Mouse (Mus musculus) 3T3-L1 (cell line): ENCODE measurements around the gene Csnk2a1.
"Not testable (repeated sequence)": the region's sequence is repeated elsewhere in the genome, so short reads cannot be mapped to it uniquely, and the experiment has no call there.

Experiments used
- DNase-seq: peaks from one replicate; pipeline ENCODE4 v3.0.0-alpha.2; 2015; ENCODE audit warnings: low read depth, low spot score

Csnk2a1 gene

DNA sequence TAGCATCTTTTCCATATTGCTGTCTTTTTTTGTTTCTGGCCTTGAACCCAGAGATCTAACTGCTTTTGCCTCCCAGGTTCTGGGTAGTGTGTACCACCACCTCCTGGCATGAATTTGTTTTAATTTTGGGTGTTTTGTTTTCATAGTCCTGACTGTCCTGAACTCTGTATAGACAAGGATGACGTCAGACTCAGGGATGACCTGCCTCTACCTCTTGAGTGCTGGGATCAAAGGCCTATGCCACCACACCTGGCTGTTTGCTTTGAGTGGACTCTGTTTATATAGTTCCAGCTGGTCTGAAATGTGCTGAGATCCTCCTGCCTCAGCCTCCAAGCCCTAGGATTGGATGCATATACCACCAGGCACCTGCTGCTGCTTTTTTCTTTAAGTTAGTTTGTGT, 11.3 kb downstream of the Csnk2a1 start:
- DNase-seq = no peak

DNA sequence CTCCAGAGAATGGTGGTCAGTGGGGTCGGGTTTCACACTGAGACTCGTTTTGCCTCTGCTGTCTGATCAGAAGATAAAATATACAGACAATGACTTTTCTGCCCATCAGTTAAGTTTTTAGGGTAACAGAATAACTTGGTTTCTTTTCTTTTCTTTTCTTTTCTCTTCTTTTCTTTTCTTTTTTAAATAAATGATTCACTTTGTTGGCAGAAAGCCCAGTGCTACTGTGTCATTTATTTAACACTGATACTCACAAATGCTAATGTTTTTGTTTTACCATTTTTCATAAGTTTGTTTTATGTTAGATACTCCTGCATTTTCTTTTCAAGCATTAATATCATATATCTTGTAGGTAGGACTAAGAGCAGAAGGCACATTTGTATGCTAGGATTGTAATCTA, 13.9 kb downstream of the Csnk2a1 start:
- peak; percentile 67 for DNase-seq

DNA sequence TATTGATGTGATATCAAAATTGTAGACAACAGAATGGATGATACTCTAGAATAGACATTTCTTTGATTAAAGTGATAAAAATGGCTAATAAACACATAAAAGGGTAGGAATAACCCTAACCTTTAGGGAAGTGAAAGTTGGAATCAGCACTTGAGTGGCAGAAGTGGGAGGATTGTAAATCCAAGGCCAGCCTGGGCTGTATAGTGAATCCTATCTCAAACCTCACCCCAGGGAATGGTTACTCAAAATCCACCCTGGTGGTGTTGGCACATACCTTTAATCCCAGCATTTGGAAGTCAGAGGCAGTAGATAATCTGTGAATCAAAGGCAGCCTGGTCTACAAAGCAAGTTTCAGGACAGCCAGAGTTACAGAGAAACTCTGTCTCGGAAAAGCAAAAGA, 20.6 kb downstream of the Csnk2a1 start:
- no peak for DNase-seq

DNA sequence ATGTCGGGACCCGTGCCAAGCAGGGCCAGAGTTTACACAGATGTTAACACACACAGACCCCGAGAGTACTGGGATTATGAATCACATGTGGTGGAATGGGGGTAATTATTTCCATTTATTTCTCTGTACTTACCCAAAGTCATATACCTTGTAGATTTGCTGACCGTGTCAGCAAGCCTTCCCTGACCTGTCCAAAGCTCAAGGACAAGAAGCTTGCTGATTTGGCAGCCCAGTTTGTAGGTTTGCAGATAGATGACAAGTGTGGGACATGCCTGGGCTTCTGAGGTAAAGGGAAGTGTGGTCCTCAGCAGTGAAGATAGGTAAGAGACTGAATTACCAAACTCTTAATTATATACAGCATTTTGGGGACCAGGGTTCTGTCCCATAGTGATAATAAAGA, 23.9 kb downstream of the Csnk2a1 start:
- no peak for DNase-seq

DNA sequence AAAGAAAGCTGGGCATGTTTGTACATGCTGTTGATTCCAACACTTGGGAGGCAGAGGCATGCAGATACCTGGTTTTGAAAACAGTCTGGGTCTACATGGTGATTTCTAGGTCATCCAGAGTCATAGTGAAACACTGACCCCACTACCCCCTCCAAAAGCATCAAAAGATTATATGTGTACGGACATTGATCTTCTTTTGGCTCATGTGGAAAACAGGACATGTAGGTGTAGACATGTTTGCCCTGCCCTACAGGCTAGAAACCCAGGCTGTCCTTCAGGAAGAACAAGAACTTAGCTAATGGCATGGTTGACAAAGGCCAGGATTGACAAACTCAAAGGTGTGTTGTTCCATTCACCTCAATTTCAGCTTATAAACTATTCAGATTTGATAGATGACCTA, 33.1 kb downstream of the Csnk2a1 start:
- no peak for DNase-seq

DNA sequence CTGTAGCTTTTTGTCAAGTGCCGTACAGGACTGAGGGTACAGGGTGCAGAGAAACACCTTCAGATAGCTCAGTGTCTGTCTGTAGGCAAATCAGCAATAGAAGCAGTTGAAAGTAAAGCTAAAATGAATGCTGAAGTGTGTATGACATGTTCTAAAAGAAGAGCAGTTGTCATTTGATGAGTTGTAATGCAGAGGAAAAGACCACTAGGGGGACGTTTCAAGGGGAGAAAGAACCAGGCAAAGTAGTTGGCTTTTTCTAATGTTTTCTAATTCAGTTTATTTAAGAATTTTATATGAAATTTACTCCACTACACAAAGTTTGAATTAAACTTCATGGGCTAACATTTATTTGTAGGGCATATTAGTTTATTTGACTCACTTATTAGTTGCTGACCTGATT, 47.0 kb downstream of the Csnk2a1 start:
- peak; percentile 49 for DNase-seq

DNA sequence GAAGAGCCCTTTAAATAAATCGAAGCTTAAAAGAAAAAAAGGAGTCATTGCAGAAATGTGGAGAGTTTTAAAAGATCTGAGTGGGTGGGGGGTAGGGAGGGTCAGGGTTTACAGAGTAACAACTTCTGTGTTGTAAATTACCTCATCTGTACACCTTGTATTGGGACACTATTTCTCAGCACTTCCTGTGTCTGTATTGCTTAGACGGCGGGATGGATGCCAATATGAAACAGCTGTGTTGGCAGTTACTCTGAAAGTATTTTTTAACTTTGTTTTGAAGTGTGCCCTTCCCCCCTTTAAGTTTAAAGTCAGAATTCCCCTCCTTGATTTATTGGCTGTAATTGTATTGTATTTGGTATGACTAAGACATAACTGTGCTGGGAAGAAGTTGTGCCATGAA, 54.8 kb downstream of the Csnk2a1 start:
- DNase-seq = no peak

DNA sequence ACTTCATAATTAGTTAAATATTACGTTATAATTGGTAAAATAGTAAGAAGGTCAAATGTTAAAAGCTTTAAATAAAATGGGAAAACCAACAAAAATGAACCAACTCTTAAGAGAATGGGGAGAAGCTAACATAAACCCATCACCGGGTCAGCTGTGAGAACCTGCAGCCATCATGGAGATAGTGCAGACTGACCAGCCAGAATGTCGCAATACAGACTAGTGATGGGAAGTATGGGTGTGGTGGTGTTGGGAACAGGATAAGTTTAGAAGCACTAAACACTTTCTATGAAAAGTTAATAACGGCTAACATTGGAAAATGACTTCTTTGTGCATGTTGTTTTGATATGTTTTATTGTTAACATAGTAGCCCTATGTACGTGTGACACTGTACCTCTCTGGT, 60.9 kb downstream of the Csnk2a1 start:
- DNase-seq = no peak

DNA sequence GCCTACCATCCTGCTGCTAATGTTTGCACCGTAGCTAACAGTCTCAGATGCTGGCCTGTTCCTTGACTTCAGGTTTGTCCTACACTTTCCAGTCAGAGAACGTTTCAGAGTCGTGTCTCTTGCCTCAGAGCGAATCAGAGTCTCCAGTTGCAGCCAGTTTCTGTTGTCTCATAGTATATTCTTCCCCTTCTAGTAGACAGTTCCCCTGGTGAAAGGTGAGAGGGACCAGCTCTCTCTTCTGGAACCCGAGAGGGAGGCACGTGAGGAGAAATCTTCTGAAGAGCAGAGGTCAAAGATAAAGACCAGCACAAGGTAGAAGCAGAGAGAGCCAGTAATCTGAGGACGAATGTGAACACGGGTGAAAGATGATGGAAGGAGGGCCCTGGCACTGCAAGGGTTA, 61.4 kb downstream of the Csnk2a1 start:
- no peak for DNase-seq

DNA sequence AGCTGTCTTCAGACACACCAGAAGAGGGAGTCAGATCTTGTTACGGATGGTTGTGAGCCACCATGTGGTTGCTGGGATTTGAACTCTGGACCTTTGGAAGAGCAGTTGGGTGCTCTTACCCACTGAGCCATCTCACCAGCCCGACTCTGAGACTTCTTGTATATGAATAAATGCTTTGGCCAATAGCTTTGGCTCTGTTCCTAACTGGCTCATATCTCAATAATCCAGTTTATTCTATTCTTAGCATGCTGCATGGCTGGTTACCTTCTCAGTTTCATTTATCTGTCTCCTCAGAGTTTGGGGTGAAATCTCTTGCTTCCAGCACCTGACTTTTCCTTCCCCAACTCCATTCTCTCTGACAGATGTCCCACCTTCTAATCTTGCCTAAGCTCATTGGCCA, 63.0 kb downstream of the Csnk2a1 start:
- not testable (repeated sequence) for DNase-seq

DNA sequence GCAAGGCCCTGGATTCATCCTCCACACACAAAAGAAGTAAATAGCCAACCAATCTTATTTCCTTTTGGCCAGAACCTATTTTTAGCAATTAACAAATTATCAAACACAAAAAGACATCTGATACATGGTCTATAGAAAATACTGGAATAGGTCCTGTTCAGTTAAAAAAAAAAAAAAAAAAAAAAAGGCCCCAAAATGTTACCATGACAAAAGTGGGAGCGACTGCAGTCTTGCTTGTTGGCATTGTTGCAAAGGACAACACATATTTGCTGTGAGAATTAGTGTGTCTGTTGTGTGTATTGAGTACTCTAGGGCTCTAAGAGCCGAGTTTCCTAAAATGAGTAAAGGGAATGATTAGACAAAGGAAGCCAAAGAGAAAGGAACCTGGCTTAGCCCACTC, 65.8 kb downstream of the Csnk2a1 start:
- DNase-seq = no peak

DNA sequence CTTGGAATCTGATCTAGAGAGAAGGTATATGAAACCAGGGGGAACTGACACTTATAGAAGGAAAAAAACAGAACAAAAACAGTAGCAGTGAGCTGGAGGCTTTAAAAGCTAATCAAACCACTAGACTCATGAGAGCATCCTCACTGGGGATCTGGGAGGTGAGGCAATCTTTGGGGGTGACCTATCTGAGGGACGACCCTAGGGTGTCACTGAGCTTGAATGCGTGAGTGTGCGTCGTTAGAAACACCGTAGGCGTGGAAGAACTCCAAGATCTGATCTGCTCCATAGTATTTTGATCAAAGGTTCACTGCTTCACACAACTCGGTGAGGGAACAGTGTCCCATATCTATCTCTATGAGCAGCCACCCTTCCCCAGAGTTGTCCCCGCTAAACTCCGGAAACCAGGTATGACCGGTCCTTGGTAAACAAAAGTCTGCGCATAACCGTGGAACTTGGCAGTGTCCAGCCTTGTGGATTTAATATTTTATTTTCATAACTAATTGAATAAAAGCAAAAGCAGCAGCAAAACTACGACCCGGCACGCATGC, 66.6 kb downstream of the Csnk2a1 start:
- no peak for DNase-seq

DNA sequence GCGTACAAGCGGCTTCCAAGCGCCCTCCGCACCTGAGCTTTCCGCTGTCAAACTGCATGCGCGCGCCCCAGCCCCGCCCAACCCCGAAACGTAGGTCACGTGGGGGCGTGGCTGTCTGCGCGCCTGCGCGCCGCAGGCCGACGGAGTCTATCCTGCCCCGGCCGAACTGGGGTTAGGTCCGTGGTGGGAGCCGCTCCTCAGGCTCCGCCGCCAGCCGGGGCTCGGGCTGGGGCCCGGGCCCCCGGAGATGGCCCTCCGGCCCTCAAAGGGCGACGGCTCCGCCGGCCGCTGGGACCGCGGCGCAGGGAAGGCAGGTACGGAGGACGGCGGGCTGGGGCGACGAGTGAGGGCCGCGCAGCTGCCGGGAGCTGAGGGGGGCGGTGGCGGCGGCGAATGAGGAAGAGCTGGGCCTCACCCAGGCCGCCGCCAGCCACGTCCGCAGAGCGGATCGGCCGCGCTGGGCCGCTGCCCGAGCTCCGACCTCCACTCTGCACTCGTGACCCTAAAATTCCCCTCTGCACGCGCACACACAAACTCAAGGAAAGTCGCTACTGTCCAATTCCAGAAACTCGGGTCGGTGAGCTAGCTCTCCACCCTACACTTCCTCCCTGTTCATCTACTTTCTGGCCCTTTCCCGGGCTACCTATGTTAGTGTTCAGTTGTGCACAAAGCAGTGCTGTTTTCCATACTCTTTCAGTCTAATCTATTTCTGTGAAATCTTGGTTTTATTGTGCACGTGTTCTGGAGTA, 67.3 kb downstream of the Csnk2a1 start, which contains the start of gene Tbc1d20:
TSS of gene Tbc1d20 (plus strand) at position 102 of the 749 bp plus-strand sequence.
- DNase-seq = peak; percentile 89

DNA sequence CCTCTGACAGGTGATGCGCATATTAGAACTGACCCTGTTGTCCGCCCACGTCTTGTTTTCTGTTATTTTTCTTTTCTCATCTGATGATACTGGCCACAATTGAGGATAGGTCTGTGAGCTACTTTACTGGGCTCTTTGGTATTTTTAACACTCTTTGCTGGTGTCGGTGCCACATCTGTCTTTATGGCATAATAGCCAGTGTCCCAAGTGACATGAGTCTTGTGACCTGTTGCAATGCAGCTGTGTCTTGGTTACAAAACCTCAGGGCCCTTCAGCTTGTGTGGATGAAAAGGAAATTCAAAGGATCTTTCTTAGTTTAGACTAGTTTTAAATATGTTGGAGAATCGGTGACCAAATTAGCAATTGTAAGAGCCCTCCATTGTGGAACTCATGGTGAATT, 67.9 kb downstream of the Csnk2a1 start:
- DNase-seq = no peak

DNA sequence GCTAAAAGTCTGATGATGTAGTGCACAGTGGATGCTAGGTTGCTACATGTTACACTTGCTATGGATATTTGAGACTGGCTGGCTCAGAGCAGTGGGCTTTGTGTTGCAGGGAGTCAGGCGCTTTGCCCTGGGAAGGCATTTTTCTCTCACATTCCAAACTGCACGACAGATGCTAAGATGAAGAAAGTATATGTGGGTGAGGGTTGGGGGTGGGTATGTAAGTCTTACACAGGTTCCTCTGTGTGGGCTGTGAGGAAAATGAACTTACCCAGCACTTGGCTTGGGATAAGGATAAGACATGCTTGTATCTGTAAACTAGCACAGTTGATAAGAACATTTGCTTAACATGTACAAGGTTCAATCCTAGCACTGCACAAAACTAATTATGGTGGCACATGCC, 76.2 kb downstream of the Csnk2a1 start:
- no peak for DNase-seq

DNA sequence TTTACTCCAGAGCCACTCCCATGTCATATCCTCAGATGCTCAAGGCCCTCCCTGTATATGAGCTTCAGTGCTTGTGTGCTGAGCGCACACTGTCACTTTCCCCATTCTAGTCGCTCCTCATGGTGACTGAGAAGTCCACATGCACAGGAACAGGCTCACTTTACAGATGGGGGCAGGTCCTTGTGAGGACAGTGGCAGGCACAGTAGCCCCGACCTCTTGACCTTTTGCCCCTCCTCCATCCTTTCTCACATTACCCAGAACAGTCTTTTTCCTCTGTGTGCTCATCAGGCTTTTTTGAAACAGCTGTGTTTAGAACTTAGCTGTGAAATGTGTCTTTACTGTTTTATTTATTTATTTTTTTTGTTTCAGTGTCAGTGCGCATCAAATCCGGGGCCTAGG, 77.1 kb downstream of the Csnk2a1 start:
- DNase-seq = no peak

DNA sequence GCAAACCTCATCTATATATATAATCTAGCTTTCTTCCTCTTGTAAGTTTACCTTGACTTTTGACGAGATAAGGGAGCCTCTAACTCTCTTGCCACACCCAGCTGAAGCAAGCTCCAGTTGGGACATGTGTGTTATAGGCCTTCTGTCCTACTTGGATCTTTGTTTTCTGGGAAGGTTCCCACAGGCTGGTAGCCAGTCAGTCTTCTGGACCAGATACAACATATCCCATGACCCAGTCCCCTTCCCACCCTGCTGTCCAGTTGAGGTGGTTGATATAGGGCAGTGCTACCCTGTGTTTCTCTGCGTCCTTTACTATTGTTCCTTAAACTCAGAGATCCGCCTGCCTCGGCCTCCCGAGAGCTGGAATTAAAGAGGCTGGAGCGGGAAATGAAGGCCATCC, 78.8 kb downstream of the Csnk2a1 start:
- no peak for DNase-seq

DNA sequence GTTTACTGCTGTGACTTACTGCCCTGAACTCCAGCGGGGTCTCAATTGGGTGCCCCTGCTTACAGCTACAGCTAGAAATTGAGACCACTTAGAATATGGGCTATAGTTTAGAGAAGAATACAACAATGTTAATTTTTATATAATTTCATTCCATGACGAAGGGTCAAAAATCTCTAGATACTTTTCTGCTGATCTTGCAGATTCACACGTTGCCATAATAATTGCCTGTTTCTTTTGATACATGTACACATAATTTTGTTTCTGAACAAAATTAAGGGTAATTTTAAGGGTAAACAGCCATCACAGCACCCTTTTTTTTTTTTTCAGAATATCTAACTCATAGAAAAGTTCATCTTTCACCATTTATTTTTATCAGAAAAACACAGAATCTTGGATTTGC, 80.5 kb downstream of the Csnk2a1 start:
- no peak for DNase-seq

DNA sequence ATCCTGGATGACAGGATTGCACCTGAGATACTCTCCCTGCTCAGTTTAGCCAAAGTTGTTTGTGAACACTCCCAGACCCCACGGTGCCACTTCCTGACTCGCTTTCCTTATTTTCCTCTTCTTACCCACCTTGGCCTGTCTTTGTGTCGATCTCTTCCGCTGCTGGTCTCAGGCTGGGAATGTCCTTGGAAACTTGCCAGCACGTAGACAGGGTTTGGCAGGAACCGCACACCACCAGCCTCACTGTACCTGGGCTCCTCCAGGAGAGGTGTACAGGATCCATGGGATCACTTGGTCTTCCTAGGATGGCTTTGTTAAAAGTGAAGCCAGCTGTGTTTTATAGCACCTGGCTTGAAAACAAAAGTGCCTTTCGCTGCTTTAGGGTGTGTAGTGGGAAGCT, 86.4 kb downstream of the Csnk2a1 start:
- no peak for DNase-seq

DNA sequence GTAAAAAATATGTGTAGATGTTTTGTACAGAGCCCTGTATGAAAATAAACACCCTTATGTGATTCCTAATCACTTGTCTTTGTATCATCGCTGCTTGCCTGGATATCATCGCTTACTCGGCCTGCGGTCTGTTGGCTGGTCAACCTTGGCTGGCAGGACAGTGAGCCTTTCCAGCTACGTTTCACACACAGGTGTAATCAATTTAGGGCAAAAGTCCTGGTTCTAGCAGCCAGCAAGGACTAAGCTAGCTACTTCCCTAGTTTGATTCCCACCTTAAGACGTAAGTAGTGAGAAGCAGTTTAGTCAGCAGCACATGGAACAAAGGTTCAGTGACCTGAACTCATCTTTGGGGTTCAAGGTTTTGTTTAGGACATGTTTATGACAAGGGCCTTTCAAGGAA, 87.3 kb downstream of the Csnk2a1 start:
- DNase-seq = no peak

DNA sequence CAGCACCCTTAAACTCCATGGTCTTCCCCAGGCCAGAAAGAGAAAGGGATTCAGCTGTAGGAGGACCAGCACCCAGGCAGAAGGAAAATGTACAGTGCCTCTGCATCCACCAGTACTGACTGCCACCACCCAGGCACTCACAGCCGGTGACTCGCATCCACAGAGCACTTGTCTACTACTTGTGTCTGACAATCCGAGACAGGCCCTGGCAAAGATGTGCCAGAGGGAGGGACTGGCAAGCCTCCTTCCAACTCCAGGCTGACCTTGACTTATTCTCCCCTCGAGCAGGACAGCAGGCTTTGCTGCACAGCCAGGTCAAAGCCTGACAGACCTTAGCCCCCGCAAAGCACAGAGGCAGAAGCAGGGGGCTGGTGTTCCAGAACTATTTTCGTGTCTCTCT, 90.4 kb downstream of the Csnk2a1 start:
- DNase-seq = no peak

DNA sequence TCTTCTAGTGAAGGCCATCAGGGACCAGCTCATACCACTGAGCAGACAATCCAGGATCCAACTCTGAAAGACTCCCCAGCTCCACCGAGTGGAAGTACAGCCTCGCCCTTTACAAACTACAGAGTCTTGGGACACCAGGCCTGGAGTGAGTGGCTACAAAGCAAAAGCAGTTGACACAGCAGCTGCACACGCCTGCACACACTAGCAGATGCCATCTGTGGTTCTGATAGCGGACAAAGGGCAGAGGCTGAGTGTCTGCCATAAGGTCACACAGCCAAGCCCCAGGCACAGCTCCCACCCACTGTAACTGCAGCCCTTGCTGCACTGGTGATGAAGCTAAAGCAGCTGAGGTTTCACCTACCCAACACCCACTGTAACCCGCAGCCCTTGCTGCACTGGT, 94.9 kb downstream of the Csnk2a1 start:
- no peak for DNase-seq

DNA sequence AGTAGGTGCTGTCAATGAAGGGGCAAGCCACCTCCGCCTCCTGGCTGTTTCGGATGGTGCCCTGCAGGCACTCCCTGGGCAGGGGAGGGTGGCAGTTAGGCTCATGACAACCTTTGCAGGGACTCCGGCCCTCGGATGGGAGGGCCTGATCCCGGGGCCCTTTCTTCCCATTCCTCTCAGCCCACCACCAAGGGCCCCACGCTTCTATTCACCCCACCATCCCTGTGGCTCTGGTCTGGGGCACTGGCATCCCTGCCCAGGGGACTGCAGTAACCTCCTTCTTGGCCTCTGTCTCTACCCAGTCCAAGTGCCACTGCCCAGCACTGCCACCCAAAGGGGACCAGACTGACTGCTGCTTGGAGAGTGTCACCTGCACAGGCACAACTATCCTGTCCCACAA, 95.6 kb downstream of the Csnk2a1 start:
- no peak for DNase-seq

DNA sequence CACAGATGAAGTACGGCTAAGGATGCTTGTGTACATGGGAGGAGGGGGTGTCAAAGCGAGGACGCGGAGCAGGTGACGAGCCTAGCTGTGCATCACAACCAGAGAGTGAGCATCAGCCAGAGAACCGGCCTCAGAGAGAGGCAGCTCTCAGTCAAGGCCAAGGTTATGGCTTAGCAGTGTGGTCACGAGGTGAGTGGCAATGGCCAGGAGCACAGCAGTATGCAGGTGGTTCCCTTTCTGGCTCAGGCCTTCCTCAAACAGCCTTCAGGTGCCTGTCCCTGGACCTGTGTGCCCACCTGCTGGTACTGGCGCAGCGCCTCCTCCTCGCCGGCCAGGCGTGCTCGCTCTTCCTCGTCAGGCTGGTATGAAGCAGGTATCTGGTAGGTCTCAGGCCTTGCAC, 97.3 kb downstream of the Csnk2a1 start:
- no peak for DNase-seq
